16 mouse cellular contexts compared by ENCODE assay signal in the genomic region with DNA sequence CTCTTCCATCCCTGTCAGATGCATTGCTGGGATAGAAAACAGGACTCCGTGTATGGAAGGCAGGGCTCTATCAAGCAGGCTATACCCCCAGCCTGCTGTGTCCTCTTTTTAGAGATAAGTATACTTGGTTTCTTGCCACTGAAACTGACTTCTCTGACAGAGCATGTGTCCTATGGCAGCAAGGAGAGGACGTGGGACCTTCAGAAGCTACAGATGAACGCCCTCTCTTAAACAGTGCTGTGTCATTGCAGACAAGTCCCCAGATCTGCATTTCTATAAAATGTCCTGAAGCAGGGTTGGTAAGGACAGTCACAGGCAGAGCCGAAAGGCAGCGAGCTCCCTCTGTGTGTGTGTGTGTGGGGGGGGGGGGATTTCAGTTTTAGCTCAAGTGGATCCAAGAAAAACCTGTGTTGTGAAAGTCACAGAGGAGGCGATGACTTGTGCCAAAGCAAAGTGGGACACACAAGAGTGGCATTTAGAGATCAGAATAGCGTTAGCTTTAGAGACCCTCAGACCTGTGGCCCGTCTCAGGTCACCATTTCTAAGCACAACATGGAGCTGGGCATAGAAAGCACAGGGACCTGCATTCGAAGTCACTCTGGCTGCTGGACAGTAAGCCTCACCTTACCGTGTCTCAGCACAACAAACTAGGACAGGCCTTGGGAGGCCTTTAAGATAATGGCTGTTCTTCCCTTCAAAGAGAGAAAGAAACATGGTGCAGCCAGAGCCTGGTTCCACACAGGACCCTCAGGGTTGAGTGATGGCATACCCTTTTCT. TPM values are rescaled to one million over a fixed set of nuclear protein-coding genes. Genes with fewer than 3 reads are reported as not detected.
DNase-seq lines count a peak whose midpoint lies in the region; ATAC-seq and TF ChIP-seq lines count a peak whose summit lies in the region.
"Had no signal": no experiment of that assay in that cellular context is flagged by ENCODE, and none has a peak within 500 bp of the region (broad histone marks: within the 10 kb centered on the region; RNA-seq: fewer than 3 reads in every experiment).

No protein-coding gene starts in this region.

- no peak overlapping the region for H3K4me2 ChIP-seq in heart, embryonic 15.5 days
- H3K4me2 ChIP-seq: hindbrain, embryonic 12.5 days; limb, embryonic 13.5 days; midbrain, embryonic 12.5 days; neural tube, embryonic 13.5 days; stomach, embryonic 15.5 days had no signal

- peak overlapping the region; percentile 28 for H3K9ac ChIP-seq in MEL (ENCODE audit: control insufficient read depth, low read depth, low read length, poor library complexity, severe bottlenecking)
- no peak overlapping the region for H3K9ac ChIP-seq in heart, embryonic 15.5 days
- H3K9ac ChIP-seq: forebrain, postnatal 0 days; hindbrain, embryonic 12.5 days; limb, embryonic 13.5 days; midbrain, embryonic 12.5 days; neural tube, embryonic 13.5 days; stomach, embryonic 15.5 days had no signal

- peaks cover 0 to 14% of the 10 kb centered on the region in 2 experiments; a peak in 2 of 4 replicates for H3K36me3 ChIP-seq in MEL (ENCODE audit: control insufficient read depth in 1 of 2, insufficient read depth in 2 of 2, low read length in 2 of 2)
- H3K36me3 ChIP-seq in heart, embryonic 15.5 days: no peaks in the 10 kb centered on the region
- H3K36me3 ChIP-seq: hindbrain, embryonic 12.5 days; limb, embryonic 13.5 days; midbrain, embryonic 12.5 days; neural tube, embryonic 13.5 days; stomach, embryonic 15.5 days had no signal

- no peaks in the 10 kb centered on the region for H3K9me3 ChIP-seq in MEL (replicated peaks; ENCODE audit: insufficient read depth, low read length)
- no peaks in the 10 kb centered on the region for H3K9me3 ChIP-seq in heart, embryonic 15.5 days (replicated peaks)
- H3K9me3 ChIP-seq: hindbrain, embryonic 12.5 days; limb, embryonic 13.5 days; midbrain, embryonic 12.5 days; neural tube, embryonic 13.5 days; stomach, embryonic 15.5 days had no signal

- no peak for TF ChIP-seq POLR2A in MEL (IDR thresholded peaks at IDR 0.05; ENCODE audit: control insufficient read depth in 1 of 2, insufficient read depth in 1 of 2, low read depth in 1 of 2, low read length in 2 of 2, poor library complexity in 1 of 2)

- no peak for TF ChIP-seq RAD21 in MEL (IDR thresholded peaks at IDR 0.05; ENCODE audit: low read depth, low read length)

- H3K27ac ChIP-seq in MEL (ENCODE audit: control insufficient read depth, low read depth, low read length): peak overlapping the region; percentile 54
- H3K27ac ChIP-seq in heart, embryonic 15.5 days: peak overlapping the region; percentile 78
- H3K27ac ChIP-seq: hindbrain, embryonic 12.5 days; limb, embryonic 13.5 days; midbrain, embryonic 12.5 days; neural tube, embryonic 13.5 days; stomach, embryonic 15.5 days had no signal

- peak overlapping the region; percentile 4 to 16; a peak in 2 of 4 replicates for H3K4me3 ChIP-seq in MEL (ENCODE audit: control insufficient read depth in 1 of 2, insufficient read depth in 1 of 2, low read depth in 2 of 2, low read length in 2 of 2)
- no peak overlapping the region for H3K4me3 ChIP-seq in heart, embryonic 15.5 days
- H3K4me3 ChIP-seq: hindbrain, embryonic 12.5 days; limb, embryonic 13.5 days; midbrain, embryonic 12.5 days; neural tube, embryonic 13.5 days; stomach, embryonic 15.5 days had no signal

- H3K4me1 ChIP-seq in MEL (ENCODE audit: control insufficient read depth in 1 of 2, insufficient read depth in 2 of 2, low read length in 2 of 2): peaks cover 6 to 14% of the 10 kb centered on the region in 2 experiments; a peak in 3 of 4 replicates
- H3K4me1 ChIP-seq in heart, embryonic 15.5 days (replicated peaks): peaks cover 24% of the 10 kb centered on the region
- H3K4me1 ChIP-seq: hindbrain, embryonic 12.5 days; midbrain, embryonic 12.5 days; neural tube, embryonic 13.5 days; stomach, embryonic 15.5 days had no signal

- peak; percentile 47 to 64; a peak in 3 of 4 replicates for TF ChIP-seq EP300 in MEL (IDR thresholded peaks at IDR 0.05; ENCODE audit: low read depth in 1 of 2, low read length in 2 of 2)

- peak; percentile 50 to 52 for DNase-seq in heart, adult 18-20 months
- no peak for DNase-seq in heart, postnatal 14 days
- peak; percentile 80 for DNase-seq in MEL (ENCODE audit: low read depth, low spot score)
- DNase-seq in brain, adult 2 months (ENCODE audit: low read depth, low spot score): peak; percentile 67
- no peak for DNase-seq in kidney, adult 9 months
- no peak for DNase-seq in kidney, postnatal 25 days
- DNase-seq: lung, adult 2 months had no signal

- H3K27me3 ChIP-seq in MEL (ENCODE audit: control insufficient read depth in 1 of 2, insufficient read depth in 2 of 2, low read length in 2 of 2): no peaks in the 10 kb centered on the region
- no peaks in the 10 kb centered on the region for H3K27me3 ChIP-seq in heart, embryonic 15.5 days
- H3K27me3 ChIP-seq: CH12.LX; hindbrain, embryonic 12.5 days; limb, embryonic 13.5 days; midbrain, embryonic 12.5 days; neural tube, embryonic 13.5 days; stomach, embryonic 15.5 days had no signal

- intact Hi-C loops in heart, postnatal 14 days (cut with DNase I): no loop called here

- H3K79me2 ChIP-seq in MEL (ENCODE audit: control insufficient read depth, insufficient read depth, low read length, poor library complexity): no peaks in the 10 kb centered on the region

- TF ChIP-seq CTCF in MEL (IDR thresholded peaks at IDR 0.05 in 2 of 3, conservative IDR thresholded peaks at IDR 0.05 in 1 of 3; ENCODE audit: control insufficient read depth in 1 of 3, insufficient read depth in 1 of 3, low read depth in 2 of 3, low read length in 3 of 3, poor library complexity in 1 of 3, severe bottlenecking in 1 of 3): no peak

- no peak for ATAC-seq in heart, embryonic 15.5 days (replicated peaks; ENCODE audit: insufficient number of reproducible peaks, insufficient read depth, low FRiP score, low read depth)
- no peak for ATAC-seq in granulocyte monocyte progenitor cell, adult 5-6 weeks (replicated peaks; ENCODE audit: poor library complexity, severe bottlenecking)

- WGBS in heart, embryonic 15.5 days: 46% methylated on average over 10 of the region's 10 CpGs

TF ChIP-seq in MEL, 35 proteins besides CTCF, POLR2A, EP300 and RAD21 (continues in another document):
- TF ChIP-seq ZMIZ1 (IDR thresholded peaks at IDR 0.05; ENCODE audit: low read depth, low read length): no peak
- TF ChIP-seq UBTF (IDR thresholded peaks at IDR 0.05; ENCODE audit: borderline replicate concordance, insufficient read depth, low read depth, low read length): no peak
- TF ChIP-seq MAX (IDR thresholded peaks at IDR 0.05; ENCODE audit: low read length): no peak
- TF ChIP-seq TCF12 (IDR thresholded peaks at IDR 0.05; ENCODE audit: low read depth, low read length): 0 out of 2 replicates have a peak, but pooled peaks have one; percentile 32
- no peak for TF ChIP-seq RCOR1 (IDR thresholded peaks at IDR 0.05; ENCODE audit: low read depth, low read length)
- TF ChIP-seq POLR2AphosphoS5 (IDR thresholded peaks at IDR 0.05; ENCODE audit: borderline replicate concordance, low read depth, low read length): no peak
- TF ChIP-seq POLR2AphosphoS2 (IDR thresholded peaks at IDR 0.05; ENCODE audit: low read length): no peak
- TF ChIP-seq ETS1 (IDR thresholded peaks at IDR 0.05; ENCODE audit: low read depth, low read length): 0 out of 2 replicates have a peak, but pooled peaks have one; percentile 38
- TF ChIP-seq JUND (IDR thresholded peaks at IDR 0.05; ENCODE audit: low read depth, low read length): no peak
- TF ChIP-seq ZC3H11A (IDR thresholded peaks at IDR 0.05; ENCODE audit: low read depth, low read length): no peak
- TF ChIP-seq ELF1 (IDR thresholded peaks at IDR 0.05; ENCODE audit: low read depth, low read length): no peak
- TF ChIP-seq NELFE (IDR thresholded peaks at IDR 0.05; ENCODE audit: low read depth, low read length): no peak
- no peak for TF ChIP-seq CHD2 (IDR thresholded peaks at IDR 0.05; ENCODE audit: low read length)
- TF ChIP-seq ZKSCAN1 (IDR thresholded peaks at IDR 0.05; ENCODE audit: low read depth, low read length): no peak
- TF ChIP-seq USF2 (IDR thresholded peaks at IDR 0.05; ENCODE audit: borderline replicate concordance in 1 of 2, insufficient read depth in 1 of 2, low read depth in 1 of 2, low read length in 2 of 2): no peak
- TF ChIP-seq E2F4 (IDR thresholded peaks at IDR 0.05; ENCODE audit: borderline replicate concordance, low read depth, low read length): no peak
- no peak for TF ChIP-seq BHLHE40 (IDR thresholded peaks at IDR 0.05; ENCODE audit: borderline replicate concordance, low read depth, low read length)
- no peak for TF ChIP-seq MYB (IDR thresholded peaks at IDR 0.05; ENCODE audit: low read depth, low read length)
- TF ChIP-seq CHD1 (IDR thresholded peaks at IDR 0.05; ENCODE audit: low read depth, low read length): 0 out of 2 replicates have a peak, but pooled peaks have one; percentile 44
- TF ChIP-seq GATA1 (IDR thresholded peaks at IDR 0.05; ENCODE audit: low read depth, low read length): peak; percentile 44; the same call in 1 of the 2 replicates
- TF ChIP-seq MAZ (IDR thresholded peaks at IDR 0.05; ENCODE audit: low read depth, low read length): no peak
- no peak for TF ChIP-seq SMC3 (IDR thresholded peaks at IDR 0.05; ENCODE audit: low read depth, low read length)
- TF ChIP-seq SIN3A (IDR thresholded peaks at IDR 0.05; ENCODE audit: low read length): peak; percentile 53; the same call in 1 of the 2 replicates
- TF ChIP-seq NRF1 (IDR thresholded peaks at IDR 0.05; ENCODE audit: insufficient read depth, low read depth, low read length, poor library complexity, severe bottlenecking): no peak
- no peak for TF ChIP-seq USF1 (IDR thresholded peaks at IDR 0.05; ENCODE audit: low read depth, low read length)
- peak; percentile 53 for TF ChIP-seq TAL1 (IDR thresholded peaks at IDR 0.05; ENCODE audit: low read length)
- peak; percentile 71 for TF ChIP-seq MXI1 (IDR thresholded peaks at IDR 0.05; ENCODE audit: low read depth, low read length)
- peak; percentile 46; the same call in 1 of the 2 replicates for TF ChIP-seq MYC (IDR thresholded peaks at IDR 0.05; ENCODE audit: low read depth, low read length)
- TF ChIP-seq TBP (IDR thresholded peaks at IDR 0.05; ENCODE audit: low read depth, low read length): no peak

RNA-seq across cellular contexts. Expression of a gene that starts 59.4 kb away (rescaled TPM):
- 10 to 100 TPM; 16.9 to 18.4 TPM for total RNA-seq in heart, adult 18-20 months (2021)
- 10 to 100 TPM; 20.0 to 24.1 TPM for total RNA-seq in heart, postnatal 14 days (2021)
- 4.9 and 5.9 TPM in 2 replicates for total RNA-seq in MEL (2012; rRNA removed)
- 10 to 100 TPM in 1 of 2 experiments, not detected in 1; 12.0 TPM for polyA plus RNA-seq in MEL (2012; ENCODE audit: insufficient read depth in 1 of 2, insufficient read length in 2 of 2, low read depth in 1 of 2, low replicate concordance in 2 of 2, missing spikeins in 1 of 2)
- 27.5 and 32.5 TPM in 2 replicates for polyA plus RNA-seq in heart, embryonic 15.5 days (2015; fragmentation: Nextera tagmentation; extraction: Ambion mirVana)
- 0.88 TPM in 1 of 2 replicates, not detected in the other for total RNA-seq in granulocyte monocyte progenitor cell, adult 5-6 weeks (2014; fragmentation: Nextera tagmentation)
- total RNA-seq in granulocyte monocyte progenitor cell, adult 5-6 weeks (2017): 0.26 and 0.41 TPM in 2 replicates

Comparison
In these comparisons a context has a peak if more than half of its experiments do, and no peak if none do; other contexts are left out.
1. DNase-seq: peak in heart, adult 18-20 months (2 of 2), MEL (single experiment) and brain, adult 2 months (single experiment); none in heart, postnatal 14 days (0 of 2), kidney, adult 9 months (single experiment) and kidney, postnatal 25 days (0 of 2).